Mouse (Mus musculus) kidney, postnatal 10 days (tissue): Measurements from ENCODE around the gene Tnik.

ENCODE experiments used
- DNase-seq: peaks from one replicate; pipeline ENCODE4 v3.0.0; 2021; ENCODE audit warnings: mixed read lengths

Gene Tnik

GRCm38 (mm10) chr3:28265183-28265582, 2.2 kb downstream of the Tnik start:
- no peak for DNase-seq

- DNase-seq: no peak
These were observed 2.6 kb downstream of the Tnik start for GRCm38 (mm10) chr3:28265656-28266055.

- no peak for DNase-seq
These were observed 4.2 kb downstream of the Tnik start for GRCm38 (mm10) chr3:28267211-28267610.

- DNase-seq: no peak
These were observed 6.7 kb downstream of the Tnik start for GRCm38 (mm10) chr3:28269716-28270115.

GRCm38 (mm10) chr3:28271884-28272283, 8.9 kb downstream of the Tnik start:
- DNase-seq: no peak

- DNase-seq: no peak
These were observed 11.7 kb downstream of the Tnik start for GRCm38 (mm10) chr3:28274763-28275162.

GRCm38 (mm10) chr3:28289693-28290092, 26.7 kb downstream of the Tnik start:
- DNase-seq: no peak

GRCm38 (mm10) chr3:28301378-28301777, 38.4 kb downstream of the Tnik start:
- no peak for DNase-seq

- DNase-seq: no peak
These were observed 40.9 kb downstream of the Tnik start for GRCm38 (mm10) chr3:28303915-28304314.

GRCm38 (mm10) chr3:28306852-28307251, 43.8 kb downstream of the Tnik start:
- DNase-seq: no peak

- DNase-seq: no peak
These were observed 51.4 kb downstream of the Tnik start for GRCm38 (mm10) chr3:28314438-28314837.

GRCm38 (mm10) chr3:28317339-28317738, 54.3 kb downstream of the Tnik start:
- DNase-seq: no peak

GRCm38 (mm10) chr3:28321635-28322034, 58.6 kb downstream of the Tnik start:
- no peak for DNase-seq

GRCm38 (mm10) chr3:28325613-28326233, 62.7 kb downstream of the Tnik start:
- DNase-seq: no peak

- no peak for DNase-seq
These were observed 69.3 kb downstream of the Tnik start for GRCm38 (mm10) chr3:28332316-28332715.

- DNase-seq: peak; percentile 42
These were observed 70.9 kb downstream of the Tnik start for GRCm38 (mm10) chr3:28333869-28334268.

- no peak for DNase-seq
These were observed 71.5 kb downstream of the Tnik start for GRCm38 (mm10) chr3:28334547-28334946.

- DNase-seq: no peak
These were observed 77.1 kb downstream of the Tnik start for GRCm38 (mm10) chr3:28340071-28340470.

- no peak for DNase-seq
These were observed 80.2 kb downstream of the Tnik start for GRCm38 (mm10) chr3:28343204-28343603.

GRCm38 (mm10) chr3:28343661-28344060, 80.6 kb downstream of the Tnik start:
- DNase-seq: no peak

- no peak for DNase-seq
These were observed 82.4 kb downstream of the Tnik start for GRCm38 (mm10) chr3:28345446-28345845.

GRCm38 (mm10) chr3:28345961-28346360, 82.9 kb downstream of the Tnik start:
- DNase-seq: no peak

- no peak for DNase-seq
These were observed 83.5 kb downstream of the Tnik start for GRCm38 (mm10) chr3:28346476-28346875.

GRCm38 (mm10) chr3:28348746-28349145, 85.7 kb downstream of the Tnik start:
- no peak for DNase-seq

GRCm38 (mm10) chr3:28350147-28350801, 87.3 kb downstream of the Tnik start:
- no peak for DNase-seq
